Mouse (Mus musculus) cerebellum, adult 9-11 months (tissue): ENCODE results near the gene Prr32.

ENCODE experiments used
- DNase-seq: peaks from one replicate; pipeline ENCODE4 v3.0.0; 2022

Prr32 gene

DNA sequence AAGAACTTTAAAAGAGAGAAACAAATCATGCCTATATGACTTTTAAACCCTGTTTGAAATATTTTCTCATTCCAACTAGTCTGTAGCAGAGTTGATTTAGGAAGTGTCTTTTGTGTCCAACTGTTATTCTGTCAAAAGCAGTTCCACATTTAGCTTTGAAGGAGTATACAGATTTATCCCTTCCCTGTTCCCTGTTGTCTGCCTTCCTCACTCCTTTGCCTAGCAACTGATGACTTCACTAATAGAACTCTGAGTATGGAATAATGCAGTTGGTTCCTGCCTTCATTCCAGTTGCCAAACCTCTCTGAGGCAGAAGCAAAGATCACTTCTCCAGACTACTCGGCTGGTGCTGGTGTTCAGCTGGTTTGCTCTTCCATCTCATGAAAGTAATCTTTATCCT lies at the start of gene Prr32:
Prr32 (plus strand) TSS at position 301 of the 400 bp plus-strand sequence.
- no peak for DNase-seq
